Mouse (Mus musculus) liver, adult 2 months (tissue): ENCODE data around the gene Dnah2. TPM values are rescaled to one million over a fixed set of nuclear protein-coding genes. Genes with fewer than 3 reads are reported as not detected.

Experiments
- DNase-seq: peaks from one replicate; pipeline ENCODE4 v3.0.0-alpha.2; 2011; ENCODE audit warnings: low read depth, low spot score; ENCODE audit errors: extremely low read depth
- H3K27ac ChIP-seq: fragments of 200-500 bp; replicated peaks from 2 replicates; pipeline ENCODE4 v1.5.1; 2012; ENCODE audit warnings: low read depth, mild to moderate bottlenecking, control low read depth, inconsistent platforms, low read length; ENCODE audit not compliant: insufficient read depth
- H3K27me3 ChIP-seq: fragments of 200-500 bp; 2 replicates; pipeline ENCODE4 v1.6.1; 2012; ENCODE audit warnings: mild to moderate bottlenecking, moderate library complexity, low read length, inconsistent platforms; ENCODE audit not compliant: control insufficient read depth, insufficient read depth
- H3K36me3 ChIP-seq: fragments of 200-500 bp; 2 replicates; pipeline ENCODE4 v1.6.1; 2012; ENCODE audit warnings: low read length, inconsistent platforms; ENCODE audit not compliant: control insufficient read depth, insufficient read depth
- H3K4me1 ChIP-seq: fragments of 200-500 bp; 2 replicates; pipeline ENCODE4 v1.6.1; 2011; ENCODE audit warnings: low read length; ENCODE audit not compliant: control insufficient read depth, insufficient read depth
- H3K4me3 ChIP-seq: fragments of 200-500 bp; 2 replicates; pipeline ENCODE4 v1.5.1; 2011; ENCODE audit warnings: low read depth, mild to moderate bottlenecking, control low read depth, low read length, moderate library complexity; ENCODE audit not compliant: insufficient read depth
- H3K79me2 ChIP-seq: fragments of 200-500 bp; 2 replicates; pipeline ENCODE4 v1.6.1; 2012; ENCODE audit warnings: inconsistent platforms, mild to moderate bottlenecking, low read length, moderate library complexity; ENCODE audit not compliant: control insufficient read depth, insufficient read depth
- H3K9ac ChIP-seq: fragments of 200-500 bp; 2 replicates; pipeline ENCODE4 v1.6.1; 2012; ENCODE audit warnings: low read depth, mild to moderate bottlenecking, control low read depth, inconsistent platforms, low read length
- CTCF ChIP-seq: fragments of 200-500 bp; IDR thresholded peaks from 2 replicates; pipeline ENCODE4 v1.5.1; 2011; ENCODE audit warnings: low read depth, low read length, control low read depth
- POLR2A ChIP-seq: fragments of 200-500 bp; IDR thresholded peaks from 2 replicates; pipeline ENCODE4 v1.6.1; 2011; ENCODE audit warnings: low read length, control low read depth; ENCODE audit not compliant: insufficient read depth; ENCODE audit errors: extremely low read depth
- WGBS: fragments of 180-500 bp; shearing (Covaris S2); methylation state at CpG from one replicate; pipeline ENCODE4 v1.1.7; 2018; 5-methylcytosine and 5-hydroxymethylcytosine counted together
- polyA plus RNA-seq: library from polyadenylated mRNA; depleted of rRNA; stranded (reverse); fragments of >200 nt; gene quantifications from 2 replicates; pipeline ENCODE4 v1.2.3, GENCODE M21; 2012
- total RNA-seq: library from RNA; depleted of rRNA; stranded (reverse); fragments of >200 nt; gene quantifications from 2 replicates; pipeline ENCODE4 v1.2.3, GENCODE M21; 2014

Dnah2 gene
- total and polyA plus RNA-seq, 2 experiments = 0.02 to 0.09 TPM

DNA sequence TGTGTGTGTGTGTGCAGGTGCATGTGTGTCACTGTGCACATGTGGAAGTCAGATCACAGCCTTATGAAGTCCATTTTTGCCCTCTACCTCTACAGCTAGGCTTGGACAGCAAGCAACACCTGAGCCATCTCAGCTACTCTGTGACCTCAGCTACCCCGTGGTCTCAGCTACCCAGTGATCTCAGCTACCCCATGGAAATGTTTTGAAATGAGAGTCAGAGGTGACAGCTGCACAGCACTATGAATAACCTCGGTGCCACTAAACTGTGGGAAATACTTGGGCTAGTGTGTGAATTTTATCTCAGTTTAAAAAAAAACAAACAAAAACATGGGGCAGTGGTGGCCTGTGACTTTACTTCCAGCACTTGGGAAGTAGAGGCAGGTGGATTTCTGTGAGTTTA is 58.0 kb downstream of the Dnah2 start:
- no peak overlapping the region for H3K4me3 ChIP-seq
- H3K27ac ChIP-seq = no peak overlapping the region
- TF ChIP-seq CTCF = no peak
- TF ChIP-seq POLR2A = no peak
- H3K79me2 ChIP-seq = no peaks in the 10 kb centered on the region
- no peaks in the 10 kb centered on the region for H3K27me3 ChIP-seq
- no peaks in the 10 kb centered on the region for H3K4me1 ChIP-seq
- DNase-seq = no peak
- no peaks in the 10 kb centered on the region for H3K36me3 ChIP-seq
- H3K9ac ChIP-seq = no peak overlapping the region
- 76% methylated on average over 2 of the region's 2 CpGs for WGBS

DNA sequence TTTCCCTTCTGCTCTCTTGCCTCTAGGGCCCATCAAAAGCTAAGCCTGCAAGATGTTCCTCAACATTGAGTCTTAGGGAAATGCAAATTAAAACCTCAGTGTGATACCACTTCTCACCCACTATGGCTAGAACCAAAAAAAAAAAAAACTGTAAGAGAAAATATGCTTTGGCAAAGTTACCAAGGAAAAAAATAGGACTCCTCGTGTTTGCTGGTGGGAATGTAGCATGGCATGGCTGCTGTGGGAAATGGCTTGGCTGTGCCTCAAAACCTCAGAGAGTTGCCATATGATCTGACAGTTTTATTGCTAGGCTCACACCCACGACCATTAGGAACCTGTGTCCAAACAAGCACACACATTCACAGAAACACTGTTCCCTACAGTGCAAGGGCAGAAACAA is 61.4 kb downstream of the Dnah2 start:
- no peak for DNase-seq
- Histone ChIP-seq H3K9ac (no peak overlapping the region), H3K79me2 (no peaks in the 10 kb centered on the region), H3K27ac (no peak overlapping the region), H3K4me3 (no peak overlapping the region), H3K36me3 (no peaks in the 10 kb centered on the region), H3K27me3 (no peaks in the 10 kb centered on the region), H3K4me1 (no peaks in the 10 kb centered on the region)
- TF ChIP-seq CTCF (no peak), POLR2A (no peak)
- 79% methylated on average over 2 of the region's 2 CpGs for WGBS

DNA sequence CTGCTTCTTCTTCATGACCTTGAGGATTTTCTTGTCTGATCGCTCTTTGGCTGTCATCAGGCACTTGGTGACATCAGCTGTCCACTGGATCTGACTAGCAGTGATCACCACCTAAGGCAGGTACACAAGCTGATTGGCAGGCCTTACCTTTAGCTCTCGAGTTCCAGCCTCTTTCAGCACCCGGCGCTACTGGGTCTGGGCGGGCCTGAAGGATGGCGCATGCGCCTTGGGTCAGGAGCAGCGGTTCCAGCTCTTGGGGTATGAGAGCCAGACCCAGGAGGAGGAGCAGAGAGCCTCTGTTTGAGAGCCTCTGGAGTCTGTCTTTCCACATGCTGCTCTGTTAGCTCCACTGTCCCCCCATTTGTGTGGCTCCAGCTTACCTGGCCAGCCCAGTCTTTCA is 71.3 kb downstream of the Dnah2 start:
- no peaks in the 10 kb centered on the region for H3K79me2 ChIP-seq
- TF ChIP-seq CTCF (no peak), POLR2A (no peak)
- H3K4me3 ChIP-seq = no peak overlapping the region
- H3K27ac ChIP-seq = no peak overlapping the region
- H3K27me3 ChIP-seq = no peaks in the 10 kb centered on the region
- no peaks in the 10 kb centered on the region for H3K4me1 ChIP-seq
- DNase-seq = no peak
- H3K36me3 ChIP-seq = no peaks in the 10 kb centered on the region
- H3K9ac ChIP-seq = no peak overlapping the region
- 83% methylated on average over 8 of the region's 8 CpGs for WGBS

DNA sequence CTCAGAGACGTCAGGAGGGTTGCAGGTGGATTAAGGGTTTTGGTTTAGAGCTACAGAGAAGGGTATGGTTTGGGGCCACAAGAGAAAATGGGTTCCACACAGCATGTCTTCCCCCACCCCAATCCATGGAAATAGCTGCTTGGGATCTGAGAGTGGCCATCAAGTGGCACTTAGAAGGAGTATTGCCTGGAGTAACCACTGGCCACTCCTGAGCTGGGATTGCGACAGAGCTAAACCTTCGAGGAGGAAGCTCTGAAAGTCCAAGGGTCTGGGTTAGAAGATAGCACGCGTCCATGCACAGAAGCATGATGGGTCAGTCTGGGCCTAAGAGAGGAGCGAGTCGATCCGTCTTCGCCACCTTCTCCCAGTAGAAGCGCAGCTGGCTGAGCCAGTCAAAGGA is 72.1 kb downstream of the Dnah2 start:
- no peak for DNase-seq
- 90% methylated on average over 10 of the region's 10 CpGs for WGBS

DNA sequence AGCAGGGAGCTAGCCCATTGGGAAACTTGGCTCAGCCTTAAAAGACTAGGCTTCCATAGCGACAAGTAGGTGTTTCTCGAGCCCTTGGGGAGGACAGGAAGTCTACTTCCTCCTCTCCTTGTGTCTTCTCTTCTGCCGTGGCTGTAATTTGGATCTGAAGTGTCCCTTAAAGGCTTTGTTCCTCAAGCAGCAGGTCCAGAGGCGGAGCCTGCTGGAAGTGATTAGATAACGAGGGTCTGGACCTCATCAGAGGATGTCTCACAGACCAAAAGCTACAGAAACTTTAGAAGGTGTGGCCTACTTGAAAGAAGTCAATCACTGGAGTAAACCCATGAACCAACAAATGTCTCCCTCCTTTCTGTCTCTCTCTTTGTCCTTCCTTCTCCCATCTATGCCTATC is 74.2 kb downstream of the Dnah2 start:
- 48% methylated on average over 5 of the region's 5 CpGs for WGBS
- Histone ChIP-seq H3K79me2 (no peaks in the 10 kb centered on the region), H3K27me3 (no peaks in the 10 kb centered on the region), H3K4me1 (no peaks in the 10 kb centered on the region), H3K36me3 (no peaks in the 10 kb centered on the region), H3K27ac (no peak overlapping the region), H3K9ac (no peak overlapping the region), H3K4me3 (no peak overlapping the region)
- no peak for TF ChIP-seq POLR2A
- no peak for TF ChIP-seq CTCF
- no peak for DNase-seq

More for the DNA sequence above, 72.1 kb downstream of the Dnah2 start:
- no peaks in the 10 kb centered on the region for H3K27me3 ChIP-seq
- TF ChIP-seq POLR2A (no peak), CTCF (no peak)
- H3K36me3 ChIP-seq = no peaks in the 10 kb centered on the region
- H3K4me1 ChIP-seq = no peaks in the 10 kb centered on the region
- no peak overlapping the region for H3K4me3 ChIP-seq
- H3K9ac ChIP-seq = no peak overlapping the region
- H3K27ac ChIP-seq = no peak overlapping the region
- no peaks in the 10 kb centered on the region for H3K79me2 ChIP-seq

DNA sequence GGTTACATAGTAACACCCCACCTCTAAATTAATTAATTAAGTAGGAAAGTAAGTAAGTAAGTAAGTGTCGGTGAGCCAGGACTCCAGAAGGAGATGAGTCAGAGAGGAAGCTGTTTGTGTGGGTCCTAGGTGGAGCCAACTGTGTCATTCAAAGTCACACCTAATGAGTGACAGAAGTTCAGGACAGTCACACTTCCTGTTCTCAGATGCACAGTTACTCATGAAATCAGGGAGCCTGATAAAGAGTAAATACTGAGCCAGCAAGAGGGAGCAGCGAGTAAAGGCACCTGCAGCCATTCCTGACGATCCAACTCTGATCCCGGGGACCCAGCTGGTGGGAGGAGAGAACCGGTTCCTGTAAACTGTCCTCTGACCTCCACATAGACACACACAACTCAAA is 76.2 kb downstream of the Dnah2 start:
- no peak for DNase-seq
- no peaks in the 10 kb centered on the region for H3K27me3 ChIP-seq
- WGBS = 41% methylated on average over 5 of the region's 5 CpGs

More for the DNA sequence above, 76.2 kb downstream of the Dnah2 start:
- Histone ChIP-seq H3K79me2 (no peaks in the 10 kb centered on the region), H3K27ac (no peak overlapping the region), H3K36me3 (no peaks in the 10 kb centered on the region), H3K4me3 (no peak overlapping the region), H3K9ac (no peak overlapping the region), H3K4me1 (no peaks in the 10 kb centered on the region)
- no peak for TF ChIP-seq POLR2A
- TF ChIP-seq CTCF = no peak
